14 mouse cellular contexts compared by ENCODE assay signal in the genomic region with DNA sequence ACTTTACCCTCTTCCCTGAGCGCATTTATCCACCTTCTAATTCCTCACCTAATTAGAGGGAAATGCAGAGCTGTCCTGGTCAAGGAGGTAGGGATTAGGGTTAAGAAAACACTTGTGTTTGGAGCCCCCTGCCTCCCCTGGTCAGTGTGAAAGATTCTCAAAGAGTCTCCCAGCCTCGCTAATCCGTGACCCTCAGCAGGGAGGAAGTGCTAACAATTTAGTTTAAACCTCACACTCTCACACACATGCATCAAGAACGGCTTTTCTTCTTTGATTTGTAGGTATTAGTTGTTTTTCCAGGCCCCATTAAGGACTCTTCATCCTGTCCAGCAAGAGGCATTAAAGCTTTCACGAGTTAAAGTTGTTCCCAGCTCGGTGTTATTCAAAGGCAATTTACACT.
"Had no signal": no experiment of that assay in that cellular context is flagged by ENCODE, and none has a peak within 500 bp of the region (broad histone marks: within the 10 kb centered on the region; RNA-seq: fewer than 3 reads in every experiment).

No protein-coding gene starts in this region.

- H3K36me3 ChIP-seq: limb, embryonic 15.5 days; liver, embryonic 12.5 days; midbrain, embryonic 12.5 days; neural tube, embryonic 15.5 days had no signal

- DNase-seq: kidney, postnatal 4 days; left cerebral cortex, postnatal 4 days; lung, embryonic 14.5 days; lung, postnatal 10 days; lung, postnatal 4 days; right cerebral cortex, adult 18-20 months; thymus, postnatal 4 days had no signal

- H3K9ac ChIP-seq: limb, embryonic 15.5 days; liver, embryonic 12.5 days; lung, embryonic 14.5 days; midbrain, embryonic 12.5 days; neural tube, embryonic 15.5 days had no signal

- H3K27ac ChIP-seq: layer of hippocampus, adult 2 months; limb, embryonic 15.5 days; liver, embryonic 12.5 days; midbrain, embryonic 12.5 days; neural tube, embryonic 15.5 days; stomach, postnatal 0 days had no signal

- H3K4me2 ChIP-seq: neural tube, embryonic 15.5 days had no signal

- H3K4me3 ChIP-seq: layer of hippocampus, adult 2 months; midbrain, embryonic 12.5 days; myocyte; neural tube, embryonic 15.5 days had no signal

- H3K9me3 ChIP-seq: limb, embryonic 15.5 days; liver, embryonic 12.5 days; midbrain, embryonic 12.5 days; neural tube, embryonic 15.5 days had no signal

- H3K27me3 ChIP-seq: limb, embryonic 15.5 days; liver, embryonic 12.5 days had no signal

- H3K4me1 ChIP-seq: neural tube, embryonic 15.5 days had no signal

- ATAC-seq: liver, embryonic 12.5 days had no signal
